Mouse (Mus musculus) layer of hippocampus, adult 11-12 months (tissue): ENCODE data around the gene N4bp1.

Experiments
- DNase-seq: peaks from one replicate; pipeline ENCODE4 v3.0.0; 2022; ENCODE audit warnings: low spot score

The N4bp1 gene

GRCm38 (mm10) chr8:86895390-86895789, 10.3 kb upstream of the N4bp1 start:
- DNase-seq = no peak

- DNase-seq = no peak
Observed at GRCm38 (mm10) chr8:86894194-86894761, 9.2 kb upstream of the N4bp1 start.

DNA sequence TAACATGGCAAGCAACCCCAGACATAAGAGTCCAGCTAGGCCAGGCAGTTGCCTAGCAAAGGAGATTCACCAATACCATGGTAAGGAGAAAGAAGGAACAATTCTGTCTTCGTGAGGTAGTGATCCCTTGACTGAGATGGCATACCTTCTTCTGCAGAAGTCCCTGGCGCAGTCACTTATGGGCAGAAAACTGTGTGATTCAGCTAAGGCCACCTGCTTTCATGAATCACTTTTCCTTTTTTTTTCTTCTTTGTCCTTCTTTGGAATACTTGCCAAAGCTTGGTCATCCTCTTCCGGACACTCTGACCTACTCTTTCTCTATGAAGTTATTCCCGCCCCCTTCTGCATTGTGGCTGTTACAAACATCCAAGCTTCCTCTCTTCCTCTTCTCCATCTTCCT, 8.5 kb upstream of the N4bp1 start:
- DNase-seq = no peak

DNA sequence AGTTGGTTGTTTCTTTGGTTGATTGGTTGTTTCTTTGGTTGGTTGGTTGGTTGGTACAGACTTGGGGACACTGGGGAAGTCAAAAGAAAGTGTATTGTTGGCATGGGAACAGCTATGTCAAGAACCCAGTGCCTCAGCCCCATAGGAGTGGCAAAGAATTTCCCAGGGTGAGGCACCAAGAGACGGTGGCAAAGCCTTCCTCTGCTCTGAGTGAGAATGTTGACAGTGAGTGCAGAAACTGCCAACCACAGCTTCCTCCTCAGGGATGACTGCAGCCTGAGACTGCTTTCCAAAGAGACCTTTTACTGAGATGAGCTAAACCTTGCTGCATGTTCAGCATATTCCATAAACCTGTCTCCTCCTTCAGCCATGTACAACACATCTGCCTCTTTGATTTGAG, 6.5 kb upstream of the N4bp1 start:
- no peak for DNase-seq

GRCm38 (mm10) chr8:86888058-86888939, 3.2 kb upstream of the N4bp1 start:
- DNase-seq = peak; percentile 37

DNA sequence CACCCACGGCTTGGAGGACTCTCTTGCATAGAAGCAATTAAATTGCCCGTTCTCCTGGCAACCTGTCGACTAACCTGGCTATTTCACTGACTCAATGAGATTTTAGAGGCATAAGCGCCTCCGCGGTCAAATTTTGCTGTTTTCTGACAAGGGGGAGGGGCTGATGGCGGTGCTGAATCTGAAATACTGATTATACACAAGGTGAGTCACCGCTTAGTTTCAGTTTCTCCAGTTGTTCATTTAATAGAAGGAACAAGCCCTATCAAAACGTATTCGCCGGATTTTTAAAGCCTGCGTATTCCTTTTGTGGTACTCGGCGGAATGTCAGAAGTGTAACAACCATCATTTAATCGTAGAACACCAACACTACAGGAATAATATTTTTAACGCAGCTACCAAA, 991 bp downstream of the N4bp1 start:
- DNase-seq = peak; percentile 32

- no peak for DNase-seq
Observed at GRCm38 (mm10) chr8:86882568-86883478, 2.2 kb downstream of the N4bp1 start.

DNA sequence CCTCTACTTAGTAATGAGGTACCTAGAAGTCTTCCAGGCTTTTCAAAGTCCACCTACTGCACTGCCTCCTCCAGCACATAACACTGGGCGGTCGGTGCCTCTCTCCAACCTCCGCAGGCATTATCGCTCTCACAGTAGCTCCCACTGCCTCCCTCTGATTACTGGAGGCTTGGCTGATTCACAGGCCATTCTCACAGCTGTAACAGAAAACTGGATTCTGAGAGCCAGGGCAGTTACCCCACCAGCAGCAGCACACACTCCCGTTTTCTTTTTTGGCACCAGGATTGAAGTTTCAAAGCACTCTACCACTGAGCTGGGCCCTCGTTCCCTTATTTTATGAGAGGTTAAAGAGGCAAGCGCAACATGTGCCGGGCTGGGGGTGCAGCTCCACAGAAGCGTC, 3.1 kb downstream of the N4bp1 start:
- DNase-seq = no peak

DNA sequence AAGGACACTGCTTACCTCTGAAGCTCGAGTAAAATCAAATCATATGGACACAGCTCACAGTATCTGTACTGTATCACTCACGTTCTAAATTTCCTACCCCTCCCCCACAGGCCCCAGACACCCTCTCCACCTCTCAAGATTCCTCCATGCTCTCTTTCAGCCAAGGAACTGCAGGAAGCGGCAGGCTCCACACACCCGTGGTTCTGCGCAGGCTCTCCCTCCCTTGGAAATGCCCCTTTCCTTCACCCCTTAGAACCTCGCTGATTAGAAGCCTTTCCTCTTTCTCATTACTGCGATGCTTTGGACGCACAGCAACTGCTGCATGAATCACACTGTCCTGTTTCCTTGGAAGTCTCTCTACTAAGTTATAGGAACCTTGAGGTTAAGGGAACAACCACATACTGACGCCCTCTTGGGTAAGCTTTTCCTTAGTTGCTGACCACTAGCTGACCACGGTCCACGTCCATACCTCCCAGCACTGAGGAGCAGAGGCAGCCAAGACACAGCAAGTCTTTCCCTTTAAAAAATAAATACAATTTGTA, 3.9 kb downstream of the N4bp1 start:
- DNase-seq = no peak

GRCm38 (mm10) chr8:86876831-86877230, 8.2 kb downstream of the N4bp1 start:
- no peak for DNase-seq

DNA sequence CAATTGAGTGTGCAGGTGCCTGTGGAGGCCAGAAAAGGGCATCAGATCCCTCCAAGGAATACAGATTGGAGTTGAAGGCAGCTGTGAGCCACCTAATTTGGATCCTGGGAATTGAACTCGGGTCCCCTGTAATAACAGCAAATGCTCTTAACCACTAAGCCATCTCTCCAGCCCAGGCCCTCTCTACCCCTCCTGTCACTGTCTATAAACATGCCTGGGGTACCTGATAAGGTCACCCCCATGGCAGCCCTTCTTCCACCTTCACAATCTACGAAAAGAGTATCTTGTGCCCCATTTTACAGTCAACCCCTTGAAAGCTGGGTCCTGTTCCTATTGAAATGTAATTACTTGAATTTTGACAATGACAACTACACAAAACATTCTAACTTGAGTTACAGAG, 11.0 kb downstream of the N4bp1 start:
- DNase-seq = no peak

DNA sequence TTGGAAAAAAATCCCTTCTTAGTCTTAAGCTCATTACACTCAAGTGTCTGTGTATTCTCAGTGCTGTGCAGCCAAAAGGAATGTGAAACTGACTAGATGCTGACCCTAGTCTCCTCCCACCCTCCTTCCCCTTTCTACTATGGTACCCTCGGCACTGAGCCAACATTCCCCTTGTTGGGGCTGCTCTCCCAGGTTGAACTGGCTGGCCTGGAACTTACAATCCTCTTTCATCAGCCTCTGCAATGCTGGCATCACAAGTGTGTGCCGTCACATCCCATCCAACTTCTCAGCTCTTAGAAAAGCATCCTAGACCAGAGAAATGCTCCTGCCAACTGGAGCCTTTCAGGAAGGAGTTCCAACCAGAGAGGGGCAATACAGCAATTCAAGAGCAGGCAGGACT, 11.9 kb downstream of the N4bp1 start:
- DNase-seq = peak; percentile 47

DNA sequence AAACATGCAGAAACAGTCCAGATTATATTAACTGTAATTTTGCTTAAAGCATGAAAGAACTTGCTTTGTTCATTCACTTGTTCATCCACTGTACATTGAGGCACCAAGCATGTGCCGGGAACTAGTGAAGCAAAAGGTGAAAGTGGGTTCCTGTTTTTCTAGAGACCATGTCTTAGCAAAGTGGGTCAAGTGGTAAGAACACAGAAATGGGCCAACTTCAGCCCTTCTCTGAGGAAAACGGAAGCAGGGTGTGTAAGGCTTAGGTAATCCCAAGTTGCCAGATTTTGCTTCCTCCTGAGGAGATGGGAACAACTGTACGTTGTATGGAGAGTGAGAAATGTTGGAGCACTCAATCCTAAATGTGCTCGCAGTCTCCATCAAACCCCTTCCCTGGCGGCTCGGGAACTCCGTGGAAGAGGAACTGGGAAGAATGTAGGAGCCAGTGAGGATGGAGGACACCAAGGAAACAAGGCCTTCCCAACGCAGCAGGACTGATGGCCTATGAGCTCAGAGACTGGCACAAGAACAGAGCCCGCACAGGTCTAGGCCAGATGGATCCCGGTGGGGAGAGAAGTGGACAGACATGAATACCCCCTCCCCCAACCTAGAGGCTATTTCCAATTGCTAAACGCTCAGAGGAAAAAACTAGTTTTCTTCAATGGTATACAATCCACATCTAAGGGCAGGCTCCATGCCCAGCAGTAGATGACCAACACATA, 12.8 kb downstream of the N4bp1 start:
- DNase-seq = no peak

DNA sequence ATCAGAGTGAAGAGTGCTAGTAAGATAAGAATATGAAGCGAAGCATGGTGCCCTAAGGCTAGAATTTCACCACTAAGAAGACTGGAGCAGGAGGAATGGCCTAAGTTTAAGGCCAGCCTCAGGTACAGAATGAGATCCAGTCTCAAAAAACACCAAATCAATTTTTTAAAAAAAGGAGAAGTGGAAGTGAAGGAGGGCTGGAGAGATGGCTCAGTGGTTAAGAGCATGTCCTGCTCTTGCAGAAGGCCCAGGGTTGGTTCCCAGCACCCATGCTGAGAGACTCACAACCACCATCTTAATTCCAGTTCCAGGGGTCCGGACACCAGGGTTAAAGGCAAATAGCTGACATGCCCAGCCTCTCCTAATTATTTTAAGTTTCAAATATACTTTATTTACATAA, 13.6 kb downstream of the N4bp1 start:
- no peak for DNase-seq

GRCm38 (mm10) chr8:86870771-86871170, 14.3 kb downstream of the N4bp1 start:
- DNase-seq = no peak

DNA sequence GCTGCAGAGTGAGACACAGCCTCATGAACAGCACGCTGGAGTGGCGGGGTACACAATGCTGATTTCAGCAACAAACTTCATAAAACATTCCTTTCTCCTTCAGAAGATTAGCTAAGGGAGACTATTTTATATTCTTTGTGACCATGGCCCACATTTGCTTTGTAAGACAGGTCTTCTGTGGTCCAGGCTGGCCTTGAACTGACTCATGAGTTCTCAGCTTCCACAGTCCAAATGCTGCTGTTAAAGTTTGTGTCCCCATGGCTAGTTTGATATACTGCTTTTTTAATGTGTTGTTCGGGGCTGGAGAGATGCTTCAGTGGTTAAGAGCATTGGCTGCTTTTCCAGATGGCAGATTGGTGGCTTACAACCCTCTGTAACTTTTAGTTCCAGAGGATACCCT, 17.0 kb downstream of the N4bp1 start:
- no peak for DNase-seq

GRCm38 (mm10) chr8:86864764-86865163, 20.3 kb downstream of the N4bp1 start:
- DNase-seq = no peak

DNA sequence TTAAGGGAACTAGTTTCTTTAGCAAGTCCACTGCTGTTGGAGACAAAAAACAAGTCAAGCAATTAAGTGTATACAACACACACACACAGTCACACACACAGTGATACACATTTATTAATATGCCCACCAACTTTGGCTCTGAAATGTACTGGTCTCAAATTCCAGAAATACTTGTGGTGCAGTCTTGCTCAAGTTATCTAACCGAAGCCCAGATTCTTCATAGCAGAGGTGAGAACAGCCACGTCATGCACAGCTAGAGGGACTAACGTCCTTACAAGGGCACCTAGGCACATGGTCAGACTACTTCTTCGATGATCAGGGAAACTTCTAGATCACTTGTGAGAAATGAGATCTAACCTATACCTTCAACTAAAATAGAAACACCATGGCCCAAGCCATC, 22.2 kb downstream of the N4bp1 start:
- no peak for DNase-seq

DNA sequence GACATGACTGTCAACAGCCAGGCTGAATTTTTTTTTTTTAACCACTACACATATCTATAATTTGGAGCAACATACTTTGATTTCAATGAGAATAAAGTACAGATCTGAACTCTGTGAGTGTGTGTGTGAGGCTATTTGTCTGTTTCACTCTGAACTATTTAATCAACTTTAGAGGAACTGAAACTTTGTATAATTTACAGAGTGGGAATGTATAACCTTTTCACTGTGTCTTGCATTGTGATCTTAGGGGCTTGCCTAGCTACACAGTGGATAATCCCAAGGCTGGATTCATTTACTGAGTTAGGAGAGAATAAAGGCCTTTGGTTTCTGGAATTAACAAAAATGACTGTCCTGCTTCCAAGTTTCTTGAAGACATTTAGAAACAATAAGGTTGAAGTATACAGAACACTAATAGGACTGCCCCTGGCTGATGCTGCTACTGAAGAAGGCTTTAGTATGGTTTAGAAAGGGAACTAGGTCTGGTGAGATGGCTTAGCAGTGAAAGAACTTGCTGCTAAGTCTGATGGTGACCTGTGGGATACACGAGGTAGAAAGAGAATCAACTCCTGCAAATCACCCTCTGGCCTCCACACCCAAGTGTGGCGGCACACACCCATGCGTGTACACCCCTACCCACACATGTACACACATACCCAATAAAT, 22.8 kb downstream of the N4bp1 start:
- no peak for DNase-seq

GRCm38 (mm10) chr8:86861516-86861915, 23.5 kb downstream of the N4bp1 start:
- DNase-seq = no peak

DNA sequence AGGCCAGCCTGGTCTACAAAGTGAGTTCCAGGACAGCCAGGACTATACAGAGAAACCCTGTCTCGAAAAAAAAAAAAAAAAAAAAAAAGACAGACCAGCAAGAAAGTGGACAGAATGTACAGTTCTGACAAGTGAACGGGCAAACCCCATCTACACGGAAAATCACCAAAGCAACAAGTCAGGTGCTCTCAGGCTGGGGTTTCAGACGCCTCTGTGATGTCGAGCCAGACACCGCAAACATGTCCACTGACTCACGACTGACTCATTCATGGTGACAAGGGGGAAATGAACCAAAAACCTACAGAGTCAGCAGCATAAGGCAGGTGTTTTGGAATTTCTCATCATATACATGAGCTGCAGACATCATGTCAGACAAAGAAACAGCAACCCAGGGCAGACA, 28.8 kb downstream of the N4bp1 start:
- DNase-seq = no peak
